Mouse (Mus musculus) liver, embryonic 14.5 days (tissue): ENCODE measurements at regions not wholly inside any gene's neighbourhood (a gene's known extent, or its start where the extent isn't known, plus 50 kb on each side); places are given as distances from the start of the nearest gene placed in this dataset.
"Not testable (repeated sequence)": the region's sequence is repeated elsewhere in the genome, so short reads cannot be mapped to it uniquely, and the experiment has no call there.

ENCODE experiments used
- ATAC-seq: fragments of 200-750 bp; cut with Nextera tagmentation; 2 replicates; pipeline ENCODE4 v1.8.0; 2017; ENCODE audit warnings: moderate number of reproducible peaks, mild to moderate bottlenecking, moderate library complexity; ENCODE audit not compliant: insufficient read depth
- DNase-seq, 3 experiments: peaks; one replicate each; pipeline ENCODE4 v3.0.0-alpha.2; 2012 to 2013; ENCODE audit warnings: low read depth in 3 of 3, low spot score in 3 of 3
- H3K27ac ChIP-seq: fragments of 300-500 bp; sonication (generic); 2 replicates; pipeline ENCODE4 v1.5.1; 2014; ENCODE audit warnings: moderate library complexity, mild to moderate bottlenecking, control low read depth, inconsistent platforms
- H3K27me3 ChIP-seq: fragments of 300-500 bp; sonication (generic); 2 replicates; pipeline ENCODE4 v1.6.1; 2014; ENCODE audit warnings: mild to moderate bottlenecking, low read length, moderate library complexity; ENCODE audit not compliant: control insufficient read depth, insufficient read depth
- H3K36me3 ChIP-seq: fragments of 300-500 bp; sonication (generic); replicated peaks from 2 replicates; pipeline ENCODE4 v1.6.1; 2014; ENCODE audit warnings: low read depth; ENCODE audit not compliant: control insufficient read depth, insufficient read depth
- H3K4me1 ChIP-seq, 2 experiments: fragments of 200-500 bp in 1 of 2; fragments of 300-500 bp in 1 of 2; sonication (generic) in 1 of 2; replicated peaks; 2 replicates each; pipeline ENCODE4 v1.6.1; 2012 to 2014; ENCODE audit warnings: antibody characterized with exemption in 1 of 2, inconsistent platforms in 1 of 2, low read length in 1 of 2; ENCODE audit not compliant: control insufficient read depth in 2 of 2, insufficient read depth in 2 of 2
- H3K4me2 ChIP-seq: fragments of 300-500 bp; sonication (generic); 2 replicates; pipeline ENCODE4 v1.6.1; 2014; ENCODE audit warnings: low read depth, mild to moderate bottlenecking, control low read depth, moderate library complexity
- H3K4me3 ChIP-seq, 2 experiments: fragments of 200-500 bp in 1 of 2; fragments of 300-500 bp in 1 of 2; sonication (generic) in 1 of 2; 2 replicates each; pipeline ENCODE4 v1.5.1; 2012 to 2014; ENCODE audit warnings: low read depth in 2 of 2, low read length in 2 of 2, mild to moderate bottlenecking in 2 of 2, control low read depth in 1 of 2, inconsistent platforms in 1 of 2, moderate library complexity in 1 of 2; ENCODE audit not compliant: insufficient read depth in 1 of 2
- H3K9ac ChIP-seq: fragments of 300-500 bp; sonication (generic); replicated peaks from 2 replicates; pipeline ENCODE4 v1.6.1; 2014; ENCODE audit warnings: mild to moderate bottlenecking, control low read depth, moderate library complexity
- H3K9me3 ChIP-seq: fragments of 300-500 bp; sonication (generic); 2 replicates; pipeline ENCODE4 v1.6.1; 2016; ENCODE audit warnings: low read length, mixed read lengths; ENCODE audit not compliant: control insufficient read depth
- CTCF ChIP-seq: IDR thresholded peaks from 2 replicates; pipeline ENCODE4 v1.5.1; 2016; ENCODE audit warnings: antibody characterized with exemption, low read depth, control low read depth
- EP300 ChIP-seq: IDR thresholded peaks from 2 replicates; pipeline ENCODE4 v1.6.1; 2016; ENCODE audit warnings: antibody characterized with exemption, low read depth
- WGBS: fragments of 180-500 bp; shearing (Covaris S2); extraction: QIAGEN DNeasy Blood & Tissue Kit; methylation state at CpG from one replicate; pipeline ENCODE4 v1.1.7; 2014; ENCODE audit not compliant: insufficient replicate concordance; 5-methylcytosine and 5-hydroxymethylcytosine counted together

DNA sequence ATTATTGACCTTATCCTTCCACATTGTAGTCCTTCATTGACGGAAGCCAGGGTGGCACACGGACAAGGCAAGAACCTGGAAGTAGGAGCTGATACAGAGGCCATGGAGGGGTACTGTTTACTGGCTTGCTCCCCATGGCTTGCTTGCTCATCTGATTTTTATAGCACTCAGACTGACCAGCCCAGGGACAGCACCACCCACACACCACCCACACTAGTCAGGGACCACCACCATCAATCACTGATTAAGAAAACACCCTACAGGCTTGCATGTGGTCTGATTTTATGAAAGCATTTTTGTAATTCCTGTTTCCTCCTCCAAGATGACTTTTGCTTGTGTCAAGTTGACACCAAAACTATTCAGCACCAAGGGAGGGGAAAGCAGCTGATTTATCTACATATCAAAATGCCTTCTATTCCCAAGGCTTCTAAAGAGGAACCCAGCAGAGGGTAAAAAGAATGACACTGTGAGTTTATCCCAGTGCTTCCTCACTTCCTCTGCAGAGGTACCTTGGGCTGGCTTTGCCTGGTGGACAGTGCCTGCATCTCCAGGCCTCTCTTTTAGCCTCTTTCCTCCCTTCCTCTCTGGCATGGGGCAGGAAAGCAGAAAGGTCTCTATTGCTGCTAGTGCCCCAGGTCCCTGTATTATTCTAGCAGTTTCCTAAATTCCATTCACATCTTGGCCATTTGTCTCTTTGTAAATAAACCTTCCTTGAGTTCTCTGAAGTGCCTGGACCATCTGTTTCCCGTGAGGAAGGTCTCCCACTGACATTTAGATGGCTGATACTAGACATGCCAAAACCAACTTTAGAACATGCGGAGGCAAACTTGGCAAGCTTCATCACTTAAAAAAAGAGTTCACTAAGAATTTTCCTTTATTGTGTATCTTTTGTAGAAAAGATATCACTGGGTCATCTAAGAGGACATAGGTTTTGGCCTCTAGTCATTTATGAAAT lies 507.6 kb downstream of the Gja1 start:
- H3K27me3 ChIP-seq, result no peaks in the 10 kb centered on the region
- DNase-seq (no peak), ATAC-seq (no peak)
- H3K4me3 ChIP-seq, result no peak overlapping the region
- H3K4me2 ChIP-seq, result no peak overlapping the region
- H3K9ac ChIP-seq, result no peak overlapping the region
- no peaks in the 10 kb centered on the region for H3K36me3 ChIP-seq
- no peaks in the 10 kb centered on the region for H3K9me3 ChIP-seq
- H3K4me1 ChIP-seq, result no peaks in the 10 kb centered on the region
- H3K27ac ChIP-seq, result no peak overlapping the region
- TF ChIP-seq CTCF (no peak), EP300 (no peak)
- WGBS, result 54% methylated on average over 4 of the region's 4 CpGs

GRCm38 (mm10) chr10:56891530-56891929 lies 514.4 kb downstream of the Gja1 start:
- not testable (repeated sequence) for H3K36me3 ChIP-seq, H3K9ac ChIP-seq, H3K27me3 ChIP-seq, H3K4me3 ChIP-seq, H3K4me2 ChIP-seq, H3K4me1 ChIP-seq, ATAC-seq, H3K27ac ChIP-seq, H3K9me3 ChIP-seq, DNase-seq
- 71% methylated on average over 2 of the region's 2 CpGs for WGBS

- no peaks in the 10 kb centered on the region for H3K9me3 ChIP-seq
- H3K4me2 ChIP-seq, result no peak overlapping the region
- DNase-seq, result no peak
- 76% methylated on average over 10 of the region's 10 CpGs for WGBS
- no peaks in the 10 kb centered on the region for H3K36me3 ChIP-seq
- ATAC-seq, result no peak
- H3K4me1 ChIP-seq, result no peaks in the 10 kb centered on the region
- no peak overlapping the region for H3K9ac ChIP-seq
- TF ChIP-seq EP300 (no peak), CTCF (no peak)
- H3K27me3 ChIP-seq, result no peaks in the 10 kb centered on the region
- H3K4me3 ChIP-seq, result no peak overlapping the region
- H3K27ac ChIP-seq, result no peak overlapping the region
Observed at GRCm38 (mm10) chr10:56892666-56893209, 515.6 kb downstream of the Gja1 start.

DNA sequence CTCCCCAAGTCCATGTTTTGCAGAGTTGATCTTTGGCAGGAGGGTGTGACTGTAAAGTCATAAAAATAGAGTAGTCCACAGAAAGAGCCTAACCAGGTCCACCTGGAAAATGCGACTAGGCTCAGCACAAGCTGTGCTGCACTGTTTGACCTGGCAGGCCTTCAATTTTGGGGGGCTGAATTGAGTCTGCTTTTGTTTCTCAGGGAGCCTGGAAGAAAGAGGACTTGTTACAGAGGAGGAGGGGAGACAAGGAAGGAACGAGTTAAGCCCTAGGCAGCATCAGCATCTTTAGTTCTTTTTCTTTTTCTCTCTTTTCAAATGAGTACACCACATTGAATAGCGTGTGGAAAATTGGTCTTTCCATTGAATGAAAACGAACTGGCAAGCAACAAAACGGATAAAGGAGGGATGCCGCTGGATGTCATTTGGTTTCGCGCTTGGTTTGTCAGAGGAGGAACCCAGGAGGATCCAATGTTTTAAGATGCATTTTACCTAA lies 516.1 kb downstream of the Gja1 start:
- TF ChIP-seq CTCF (no peak), EP300 (no peak)
- WGBS, result 67% methylated on average over 8 of the region's 8 CpGs
- ATAC-seq, result no peak

DNA sequence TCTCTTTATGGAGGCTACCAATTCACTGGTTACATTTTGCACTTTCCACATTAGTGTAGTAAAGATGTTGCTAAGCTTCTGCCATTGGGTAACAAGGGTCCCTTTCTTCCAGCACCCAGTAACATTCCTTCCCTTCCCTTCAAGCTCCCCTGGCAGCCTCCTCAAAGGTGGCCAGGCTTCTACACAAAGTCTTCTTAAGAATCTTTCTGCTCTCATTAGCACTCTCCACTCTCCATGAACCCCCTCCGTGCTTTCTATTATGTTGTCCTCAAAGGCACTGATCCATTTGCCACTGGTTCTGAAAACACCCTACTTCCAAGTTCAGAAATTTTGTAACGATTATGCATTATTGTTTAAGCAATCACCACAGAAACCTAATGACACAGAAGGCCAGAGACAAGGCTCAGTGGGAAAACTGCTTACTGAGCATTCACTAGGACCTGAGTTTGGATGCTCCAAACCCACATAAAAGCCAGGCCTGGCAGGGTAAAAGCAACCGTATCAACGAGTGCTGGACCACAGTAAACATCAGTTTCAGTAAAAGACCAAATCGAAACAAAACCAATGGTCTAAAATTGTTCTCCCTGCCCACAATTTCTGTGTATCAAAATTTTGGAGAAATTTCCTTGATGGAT lies 522.6 kb downstream of the Gja1 start:
- Histone ChIP-seq H3K4me3 (no peak overlapping the region), H3K36me3 (no peaks in the 10 kb centered on the region), H3K4me2 (no peak overlapping the region), H3K27me3 (no peaks in the 10 kb centered on the region), H3K9me3 (no peaks in the 10 kb centered on the region), H3K4me1 (no peaks in the 10 kb centered on the region), H3K9ac (no peak overlapping the region), H3K27ac (no peak overlapping the region)
- WGBS, result 68% methylated on average over 5 of the region's 5 CpGs
- TF ChIP-seq EP300, result no peak
- no peak for TF ChIP-seq CTCF
- DNase-seq (no peak), ATAC-seq (no peak)

More for the DNA sequence above, 516.1 kb downstream of the Gja1 start:
- H3K9ac ChIP-seq, result no peak overlapping the region
- H3K4me2 ChIP-seq, result no peak overlapping the region
- no peaks in the 10 kb centered on the region for H3K4me1 ChIP-seq
- no peak for DNase-seq
- H3K27ac ChIP-seq, result no peak overlapping the region
- H3K9me3 ChIP-seq, result no peaks in the 10 kb centered on the region
- H3K36me3 ChIP-seq, result no peaks in the 10 kb centered on the region
- no peak overlapping the region for H3K4me3 ChIP-seq
- H3K27me3 ChIP-seq, result no peaks in the 10 kb centered on the region
